Mouse (Mus musculus): ENCODE results near the gene Coro7.

- TF ChIP-seq POLR2A (IDR thresholded peaks at IDR 0.05; ENCODE audit: control insufficient read depth, extremely low read depth, insufficient read depth, low read length, poor library complexity) = no peak
- no peak for TF ChIP-seq CTCF (IDR thresholded peaks at IDR 0.05; ENCODE audit: borderline replicate concordance, control insufficient read depth, extremely low read depth, insufficient read depth, low read length, poor library complexity)
These were observed 82.3 kb downstream of the Coro7 start for GRCm38 (mm10) chr16:4597296-4597695.

Measured in thymus, adult 2 months (tissue).